Mouse (Mus musculus) heart, adult 2 months (tissue): ENCODE results near the gene Gm49405.

Source experiments
- CTCF ChIP-seq: fragments of 200-600 bp; IDR thresholded peaks from 2 replicates; pipeline ENCODE4 v1.8.1; 2022; ENCODE audit warnings: antibody characterized with exemption, mild to moderate bottlenecking, moderate library complexity
- EP300 ChIP-seq: fragments of 200-500 bp; IDR thresholded peaks from 2 replicates; pipeline ENCODE4 v1.6.1; 2011; ENCODE audit warnings: low read depth, low read length, control low read depth; ENCODE audit not compliant: insufficient read depth
- POLR2A ChIP-seq: fragments of 200-500 bp; IDR thresholded peaks from 2 replicates; pipeline ENCODE4 v1.6.1; 2011; ENCODE audit warnings: mild to moderate bottlenecking, low read depth, low read length, control low read depth; ENCODE audit not compliant: insufficient read depth

DNA sequence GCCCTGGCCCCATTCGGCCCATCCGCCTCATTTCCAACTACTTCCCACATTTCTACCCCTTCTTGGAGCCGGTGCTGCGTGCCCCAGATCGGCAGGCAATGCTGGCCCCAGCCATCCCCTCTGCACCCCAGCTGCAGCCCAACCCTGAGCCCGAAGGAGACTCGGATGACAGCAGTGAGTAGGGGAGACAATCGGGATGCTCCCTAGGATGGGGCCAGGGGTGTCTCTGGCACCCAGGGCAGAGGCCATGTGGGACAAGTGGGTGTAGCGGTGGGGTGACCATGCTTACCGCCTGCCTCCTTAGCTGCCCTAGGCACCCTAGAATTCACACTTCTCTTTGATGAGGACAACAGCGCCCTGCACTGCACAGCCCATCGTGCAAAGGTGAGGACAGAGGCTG, 3.2 kb downstream of the Gm49405 start:
- TF ChIP-seq POLR2A (no peak), CTCF (no peak), EP300 (no peak)
